Mouse (Mus musculus): ENCODE measurements around the gene Elovl1. TPM values are rescaled to one million over a fixed set of nuclear protein-coding genes. Genes with fewer than 3 reads are reported as not detected.

The Elovl1 gene
- polyA plus RNA-seq, 1 experiment from 2014 or later, result 46.9 TPM

DNA sequence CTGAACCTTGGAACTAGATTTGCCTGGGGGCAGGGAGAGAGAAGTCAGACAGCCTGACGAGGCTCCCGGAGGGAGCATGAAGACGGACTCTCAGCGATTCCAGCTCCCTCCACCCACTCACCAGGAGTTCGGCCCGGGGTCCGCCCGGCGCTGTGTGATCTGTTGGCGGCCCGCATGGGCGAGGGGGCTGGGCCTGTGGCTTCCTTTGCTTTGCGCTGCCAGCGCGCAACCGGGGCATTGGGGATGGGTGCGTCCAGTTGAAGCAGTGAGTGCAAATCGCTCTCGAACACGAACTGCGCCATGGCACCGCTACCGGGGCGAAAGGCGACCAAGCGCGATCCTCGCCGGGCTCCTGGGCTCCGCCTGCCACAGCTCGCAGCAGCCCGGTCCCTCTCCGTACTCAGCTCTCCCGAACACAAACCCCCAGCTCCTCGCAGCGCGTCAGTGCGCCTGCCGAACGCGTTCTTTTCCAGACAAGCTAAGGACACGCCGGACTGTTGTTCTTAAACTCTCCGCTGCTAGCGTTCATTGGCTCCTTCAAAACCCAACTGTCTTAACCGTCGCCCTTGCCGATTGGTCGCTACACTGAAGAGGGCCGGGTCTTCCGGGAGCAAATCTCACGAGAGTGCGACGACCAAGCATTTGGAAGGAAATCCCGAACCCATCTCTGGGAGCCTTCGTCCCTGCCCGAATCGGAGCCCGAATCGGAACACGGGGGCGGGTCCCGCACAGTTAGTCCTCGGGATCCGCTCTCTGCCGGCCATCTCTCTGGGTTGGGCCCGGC lies 9.1 kb downstream of the Elovl1 start, which contains the start of gene Cdc20:
Gene Cdc20 (minus strand): TSS at position 533 of the 784 bp plus-strand sequence.
- Histone ChIP-seq H3K4me1 (peaks cover 41% of the 10 kb centered on the region), H3K27me3 (replicated peaks; ENCODE audit: low read depth, poor library complexity, severe bottlenecking) (no peaks in the 10 kb centered on the region), H3K9me3 (no peaks in the 10 kb centered on the region), H3K36me3 (replicated peaks) (peaks cover 43% of the 10 kb centered on the region), H3K27ac (replicated peaks) (peak within 1 kb of the TSS; percentile 93), H3K4me3 (peak within 1 kb of the TSS; percentile 80)
- DNase-seq (ENCODE audit: low spot score), result peak; percentile 95
- WGBS, result under 1% methylated on average over 67 of the region's 67 CpGs

DNA sequence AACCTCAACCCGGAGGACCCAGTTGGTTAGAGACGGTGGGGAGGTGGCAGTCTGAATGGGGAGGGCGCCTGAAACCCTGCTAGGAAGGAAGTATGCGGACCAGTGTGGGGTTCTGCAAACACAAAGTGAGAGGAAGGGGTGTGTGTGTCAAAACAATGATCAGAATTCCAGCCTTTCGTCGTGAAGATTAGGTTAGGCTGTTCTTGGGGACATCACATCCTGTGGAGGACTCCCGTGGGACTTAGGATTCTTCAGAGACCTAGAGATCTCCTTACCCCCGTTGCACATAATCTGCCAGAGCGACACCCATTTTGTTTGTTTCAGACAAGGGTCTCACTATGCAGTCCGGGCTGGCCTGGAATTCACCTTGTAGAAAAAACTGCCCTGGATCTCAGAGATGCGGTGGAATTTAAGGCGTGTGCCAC lies 9.9 kb downstream of the Elovl1 start:
- WGBS, result 9% methylated on average over 12 of the region's 12 CpGs
- peak overlapping the region; percentile 80 for H3K4me3 ChIP-seq
- DNase-seq (ENCODE audit: low spot score), result peak; percentile 56
- no peaks in the 10 kb centered on the region for H3K27me3 ChIP-seq (replicated peaks; ENCODE audit: low read depth, poor library complexity, severe bottlenecking)
- H3K36me3 ChIP-seq (replicated peaks), result peaks cover 35% of the 10 kb centered on the region
- no peaks in the 10 kb centered on the region for H3K9me3 ChIP-seq
- H3K4me1 ChIP-seq, result peaks cover 35% of the 10 kb centered on the region
- peak overlapping the region; percentile 93 for H3K27ac ChIP-seq (replicated peaks)

DNA sequence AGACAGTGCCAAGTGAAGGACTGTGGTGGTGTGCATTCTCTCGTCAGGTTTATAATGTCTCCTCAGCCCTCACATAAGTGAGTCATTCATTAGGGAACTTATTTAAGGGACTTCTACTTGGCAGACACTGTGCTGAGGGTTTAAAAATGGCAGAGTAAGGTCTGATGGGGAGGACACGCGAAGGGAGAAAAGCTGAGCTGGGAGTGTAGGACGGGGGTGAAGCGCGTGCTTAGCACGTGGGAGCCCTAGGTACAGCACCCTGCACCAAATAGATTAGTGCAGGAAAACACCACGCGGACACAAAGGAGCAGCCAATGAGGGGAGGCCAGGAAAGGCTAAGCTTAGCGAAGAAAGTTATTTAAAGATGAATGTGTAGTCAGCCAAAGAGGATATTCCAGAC lies 17.2 kb downstream of the Elovl1 start:
- 88% methylated on average over 10 of the region's 10 CpGs for WGBS
- Histone ChIP-seq H3K4me1 (peaks cover 21% of the 10 kb centered on the region), H3K27ac (replicated peaks) (no peak overlapping the region), H3K9me3 (no peaks in the 10 kb centered on the region), H3K4me3 (no peak overlapping the region), H3K36me3 (replicated peaks) (no peaks in the 10 kb centered on the region), H3K27me3 (replicated peaks; ENCODE audit: low read depth, poor library complexity, severe bottlenecking) (0 out of 2 replicates have a peak, but pooled peaks cover 7% of the 10 kb centered on the region)
- no peak for DNase-seq (ENCODE audit: low spot score)

DNA sequence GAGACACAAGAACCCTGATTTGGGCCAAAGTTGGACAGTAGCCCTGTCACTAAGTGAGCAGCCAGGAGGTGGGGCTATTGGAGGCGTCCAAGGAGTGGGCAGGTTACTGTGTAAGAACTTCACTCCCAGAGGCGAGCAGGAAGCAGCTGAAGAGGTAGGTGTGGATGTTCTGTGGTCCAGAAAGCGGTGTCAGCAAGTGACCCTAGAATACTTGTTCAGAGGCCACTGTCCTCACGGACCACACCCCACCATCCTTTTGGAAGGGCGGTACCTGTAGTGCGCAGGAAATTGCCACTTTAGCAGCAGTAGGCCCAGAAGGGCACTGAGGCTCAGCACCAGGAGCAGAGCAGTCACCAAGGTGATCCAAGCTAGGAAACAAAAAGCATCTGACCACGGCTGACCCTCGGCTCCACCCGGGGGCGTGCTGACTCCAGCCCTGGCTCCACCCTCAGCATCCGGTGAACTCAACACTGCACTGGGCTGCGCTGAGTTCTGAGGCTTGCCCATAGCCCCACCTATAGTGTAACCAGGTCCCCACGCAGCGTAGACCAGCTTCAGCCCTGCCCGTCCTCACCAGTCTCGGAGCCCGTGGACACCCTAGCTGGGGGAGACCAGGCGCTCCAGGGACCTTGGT lies 18.0 kb downstream of the Elovl1 start:
- DNase-seq (ENCODE audit: low spot score), result peak; percentile 80
- Histone ChIP-seq H3K36me3 (replicated peaks) (no peaks in the 10 kb centered on the region), H3K27me3 (replicated peaks; ENCODE audit: low read depth, poor library complexity, severe bottlenecking) (0 out of 2 replicates have a peak, but pooled peaks cover 7% of the 10 kb centered on the region), H3K9me3 (no peaks in the 10 kb centered on the region), H3K4me1 (peaks cover 21% of the 10 kb centered on the region), H3K4me3 (peak overlapping the region; percentile 59), H3K27ac (replicated peaks) (peak overlapping the region; percentile 73)
- WGBS, result 17% methylated on average over 18 of the region's 18 CpGs

DNA sequence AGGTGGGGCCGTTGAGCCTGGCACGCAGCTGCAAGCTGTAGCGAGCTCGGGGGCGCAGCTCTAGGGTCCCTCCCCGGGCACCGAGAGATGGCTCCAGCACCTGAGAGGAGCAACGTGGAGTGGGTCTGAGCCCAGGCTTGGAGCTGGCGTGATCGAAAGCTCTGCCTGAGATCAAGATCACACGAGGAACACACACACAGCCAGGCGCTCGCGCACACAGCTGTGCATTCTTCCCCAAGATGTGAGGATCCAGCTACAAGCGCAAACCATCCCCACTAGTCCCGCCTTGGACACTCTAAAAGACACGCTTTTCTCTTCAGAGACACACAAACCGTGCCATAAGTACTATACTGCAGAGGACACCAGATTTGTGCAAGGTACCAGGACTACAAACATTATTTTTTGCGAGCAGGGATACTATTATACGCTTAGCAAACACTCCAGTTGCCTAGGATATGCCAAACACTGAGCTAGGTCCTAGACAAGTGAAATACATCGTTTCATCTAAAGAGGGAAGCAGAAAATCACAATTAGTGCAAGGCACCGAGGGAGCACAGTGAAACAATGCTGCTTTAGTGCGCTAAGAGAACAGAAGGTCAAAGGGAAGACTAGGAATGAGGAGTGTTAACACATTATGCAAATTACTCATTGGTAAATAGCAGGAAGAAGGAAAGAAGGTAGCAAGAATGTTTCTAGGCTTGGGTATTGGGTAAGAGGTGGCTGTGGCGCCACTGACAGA lies 18.7 kb downstream of the Elovl1 start:
- peak; percentile 46 for DNase-seq (ENCODE audit: low spot score)
- Histone ChIP-seq H3K9me3 (no peaks in the 10 kb centered on the region), H3K27ac (replicated peaks) (peak overlapping the region; percentile 73), H3K4me1 (peaks cover 21% of the 10 kb centered on the region), H3K36me3 (replicated peaks) (no peaks in the 10 kb centered on the region), H3K27me3 (replicated peaks; ENCODE audit: low read depth, poor library complexity, severe bottlenecking) (0 out of 2 replicates have a peak, but pooled peaks cover 7% of the 10 kb centered on the region), H3K4me3 (peak overlapping the region; percentile 59)
- WGBS, result 19% methylated on average over 24 of the region's 24 CpGs

DNA sequence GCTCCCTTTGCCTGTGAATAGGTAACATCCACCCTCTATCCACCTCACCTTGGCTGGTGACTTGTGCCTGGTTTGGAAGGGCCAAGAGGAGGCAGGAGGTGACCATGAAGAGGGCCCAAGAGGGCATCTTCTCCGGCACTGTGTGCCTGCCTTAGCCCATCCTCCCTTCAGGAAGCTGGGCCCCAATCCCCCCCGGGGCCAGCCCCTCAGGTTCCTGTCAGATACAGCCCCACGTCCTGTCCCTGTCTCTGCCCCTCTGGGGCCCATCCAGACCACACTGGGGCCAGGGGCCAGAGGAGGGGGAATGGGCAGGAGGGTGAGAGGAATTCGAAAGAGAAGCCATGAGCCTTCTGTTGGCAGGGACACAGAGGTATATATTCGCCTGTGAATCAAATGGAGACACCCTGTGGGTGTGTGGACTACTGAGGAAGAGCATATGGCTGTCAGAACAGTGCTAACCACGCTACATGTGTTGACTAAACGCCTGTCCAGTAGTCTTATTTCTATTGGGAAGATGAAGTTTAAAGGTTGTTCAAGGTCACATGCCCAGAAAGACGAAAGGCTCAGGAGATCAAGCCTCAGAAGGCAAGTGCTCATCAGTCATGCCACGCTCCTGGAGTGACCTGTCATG lies 29.6 kb downstream of the Elovl1 start, which contains the start of gene Mpl:
Gene Mpl (minus strand): TSS at position 169 of the 631 bp plus-strand sequence.
- Histone ChIP-seq H3K4me1 (peaks cover 5% of the 10 kb centered on the region; the same call in 1 of the 2 replicates), H3K27me3 (replicated peaks; ENCODE audit: low read depth, poor library complexity, severe bottlenecking) (no peaks in the 10 kb centered on the region), H3K36me3 (replicated peaks) (no peaks in the 10 kb centered on the region), H3K4me3 (no peak within 1 kb of the TSS), H3K27ac (replicated peaks) (0 out of 2 replicates have a peak within 1 kb of the TSS, but pooled peaks have one; percentile 19), H3K9me3 (no peaks in the 10 kb centered on the region)
- WGBS, result 74% methylated on average over 9 of the region's 9 CpGs
- DNase-seq (ENCODE audit: low spot score), result no peak

DNA sequence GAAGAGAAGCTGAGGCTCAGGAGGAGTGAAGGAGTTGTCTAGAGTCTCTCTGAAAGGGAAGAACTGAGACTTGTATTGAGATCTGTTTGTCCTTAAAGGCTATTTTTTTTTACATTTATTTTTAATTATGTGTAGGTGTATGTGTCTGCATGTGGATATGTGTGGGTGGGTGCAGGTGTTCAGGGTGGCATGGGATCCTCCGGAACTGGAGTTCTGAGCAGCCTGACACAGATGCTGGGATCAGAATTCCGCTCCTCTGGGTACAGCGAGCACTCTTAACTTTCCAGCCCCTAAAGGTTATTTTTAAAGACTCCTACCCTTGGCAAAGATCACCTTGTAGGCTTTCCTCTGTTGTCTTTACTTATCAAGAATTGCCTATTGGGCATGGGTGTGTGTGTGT lies 37.1 kb downstream of the Elovl1 start:
- no peaks in the 10 kb centered on the region for H3K27me3 ChIP-seq (replicated peaks; ENCODE audit: low read depth, poor library complexity, severe bottlenecking)
- no peak overlapping the region for H3K27ac ChIP-seq (replicated peaks)
- H3K4me3 ChIP-seq, result no peak overlapping the region
- WGBS, result 91% methylated on average over 3 of the region's 3 CpGs
- H3K4me1 ChIP-seq, result peaks cover 10% of the 10 kb centered on the region
- peaks cover 7% of the 10 kb centered on the region; the same call in 1 of the 2 replicates for H3K9me3 ChIP-seq
- H3K36me3 ChIP-seq (replicated peaks), result no peaks in the 10 kb centered on the region
- DNase-seq (ENCODE audit: low spot score), result no peak

DNA sequence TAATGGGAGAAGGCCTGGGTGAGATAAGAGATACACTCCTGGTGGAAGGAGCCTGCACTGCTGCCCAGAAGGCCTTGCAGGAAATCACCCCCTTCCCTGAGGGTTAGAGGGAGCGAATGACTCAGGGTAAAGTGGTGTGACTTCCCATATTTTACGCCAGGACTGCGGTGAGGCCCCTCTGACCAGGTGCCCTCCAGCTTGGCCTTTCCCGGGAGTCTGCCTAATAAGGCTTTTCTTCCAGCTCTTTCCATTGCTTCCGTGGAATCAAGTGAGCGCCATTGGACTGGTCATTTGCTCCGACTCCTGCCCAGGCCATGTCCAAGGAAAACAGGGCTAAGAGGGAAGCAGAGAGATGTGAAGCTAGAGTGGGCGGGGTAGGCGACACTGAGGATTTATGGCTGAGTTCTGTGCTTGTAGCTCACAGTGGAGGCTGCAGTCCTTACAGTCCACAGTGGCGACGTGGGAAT lies 37.8 kb downstream of the Elovl1 start:
- 54% methylated on average over 11 of the region's 11 CpGs for WGBS
- DNase-seq (ENCODE audit: low spot score), result peak; percentile 39
- peaks cover 7% of the 10 kb centered on the region; the same call in 1 of the 2 replicates for H3K9me3 ChIP-seq
- peaks cover 17% of the 10 kb centered on the region for H3K4me1 ChIP-seq
- no peaks in the 10 kb centered on the region for H3K36me3 ChIP-seq (replicated peaks)
- H3K27me3 ChIP-seq (replicated peaks; ENCODE audit: low read depth, poor library complexity, severe bottlenecking), result no peaks in the 10 kb centered on the region
- no peak overlapping the region for H3K4me3 ChIP-seq
- no peak overlapping the region; the same call in 1 of the 2 replicates for H3K27ac ChIP-seq (replicated peaks)

DNA sequence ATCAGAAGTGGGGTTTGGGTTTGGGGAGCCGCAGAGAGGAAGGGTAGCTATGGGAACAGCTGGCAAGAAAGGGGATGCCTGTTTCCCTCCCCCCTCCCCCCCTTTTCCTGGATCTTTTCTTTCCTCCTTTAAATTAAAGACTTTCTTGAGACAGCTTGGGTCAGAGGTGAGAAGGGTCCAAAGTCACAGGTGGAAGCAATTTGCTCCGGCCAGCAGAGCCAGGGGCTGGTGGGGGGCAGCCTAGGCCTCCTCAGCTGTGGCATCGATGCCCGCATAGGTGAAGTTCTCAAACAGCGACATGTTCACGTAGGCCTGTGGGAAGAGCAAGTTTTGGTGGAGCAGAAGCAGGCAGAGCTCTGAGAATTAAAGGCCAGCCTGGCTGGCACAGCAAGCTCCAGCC lies 43.4 kb downstream of the Elovl1 start:
- Histone ChIP-seq H3K9me3 (peaks cover 7% of the 10 kb centered on the region; the same call in 1 of the 2 replicates), H3K4me1 (peaks cover 27% of the 10 kb centered on the region), H3K36me3 (replicated peaks) (no peaks in the 10 kb centered on the region), H3K27me3 (replicated peaks; ENCODE audit: low read depth, poor library complexity, severe bottlenecking) (no peaks in the 10 kb centered on the region), H3K27ac (replicated peaks) (peak overlapping the region; percentile 80), H3K4me3 (0 out of 2 replicates have a peak overlapping the region, but pooled peaks have one; percentile 14)
- peak; percentile 62 for DNase-seq (ENCODE audit: low spot score)
- 28% methylated on average over 6 of the region's 6 CpGs for WGBS

DNA sequence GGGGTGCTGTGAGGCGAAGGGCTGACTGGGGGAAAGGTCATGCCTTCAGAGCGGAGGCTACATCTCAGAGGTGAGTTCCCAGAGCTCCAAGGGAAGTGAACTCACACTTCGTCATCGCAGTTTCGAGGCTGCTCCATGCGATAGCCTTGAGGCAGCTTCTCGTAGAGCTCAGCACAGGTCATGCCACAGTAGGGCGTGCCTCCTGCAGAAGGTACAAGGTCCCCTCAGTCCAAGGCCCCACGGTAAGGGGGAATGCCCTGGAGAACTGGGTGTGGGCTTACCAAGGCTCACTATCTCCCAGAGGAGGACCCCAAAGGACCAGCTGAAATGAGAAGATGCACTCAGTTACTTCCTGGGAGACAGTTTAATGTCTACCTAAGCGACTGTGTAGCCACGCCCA lies 44.8 kb downstream of the Elovl1 start:
- Histone ChIP-seq H3K27me3 (replicated peaks; ENCODE audit: low read depth, poor library complexity, severe bottlenecking) (no peaks in the 10 kb centered on the region), H3K4me1 (peaks cover 41% of the 10 kb centered on the region), H3K4me3 (no peak overlapping the region), H3K9me3 (peaks cover 7% of the 10 kb centered on the region; the same call in 1 of the 2 replicates), H3K36me3 (replicated peaks) (no peaks in the 10 kb centered on the region), H3K27ac (replicated peaks) (peak overlapping the region; percentile 40; the same call in 1 of the 2 replicates)
- no peak for DNase-seq (ENCODE audit: low spot score)
- WGBS, result 82% methylated on average over 11 of the region's 11 CpGs

DNA sequence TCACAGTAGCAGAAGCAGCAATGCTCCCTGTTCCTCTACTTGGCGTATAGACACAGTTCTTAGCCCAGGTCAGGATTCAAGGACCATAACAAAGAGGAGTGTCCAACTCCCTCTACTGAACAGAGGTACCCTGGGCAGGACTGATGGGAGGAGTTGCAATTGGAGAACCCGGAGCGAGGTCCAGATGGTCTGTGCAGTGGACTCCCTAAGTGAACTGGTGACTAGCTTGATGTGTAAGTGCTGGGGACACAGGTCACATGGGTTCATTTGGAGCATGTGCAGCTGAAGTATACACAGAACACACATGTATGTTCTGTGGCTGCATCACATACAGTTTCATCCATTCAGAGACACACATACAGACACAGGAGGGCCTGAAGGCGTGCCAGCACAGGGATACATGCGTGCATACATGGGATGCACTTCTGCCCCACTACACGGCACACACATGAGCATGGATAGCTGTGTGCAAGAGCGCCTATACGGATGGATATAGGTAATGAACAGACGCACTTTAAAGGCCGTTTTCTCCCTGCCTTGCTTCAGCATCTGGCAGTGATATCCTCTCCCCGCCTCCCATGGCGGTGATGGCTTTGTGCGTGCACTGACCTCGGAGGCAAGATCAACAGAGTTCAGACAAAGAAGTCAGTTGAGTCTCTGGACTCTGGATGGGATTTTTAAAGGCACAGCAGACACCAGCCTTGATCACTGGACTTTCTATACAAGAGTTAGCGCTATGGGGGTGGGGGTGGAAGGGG lies 49.1 kb downstream of the Elovl1 start:
- DNase-seq (ENCODE audit: low spot score), result peak; percentile 68
- Histone ChIP-seq H3K4me3 (no peak overlapping the region), H3K27me3 (replicated peaks; ENCODE audit: low read depth, poor library complexity, severe bottlenecking) (no peaks in the 10 kb centered on the region), H3K4me1 (peaks cover 38% of the 10 kb centered on the region), H3K36me3 (replicated peaks) (no peaks in the 10 kb centered on the region), H3K9me3 (no peaks in the 10 kb centered on the region), H3K27ac (replicated peaks) (peak overlapping the region; percentile 85)
- 32% methylated on average over 15 of the region's 15 CpGs for WGBS
